Mouse (Mus musculus) urinary bladder, adult 18-20 months (tissue): ENCODE data around the gene Pank2.
A peak's percentile ranks its signal among the peaks of the same experiment; 100 is the strongest.
"Not testable (repeated sequence)": the region's sequence is repeated elsewhere in the genome, so short reads cannot be mapped to it uniquely, and the experiment has no call there.

ENCODE experiments used
- DNase-seq, 2 experiments: peaks; one replicate each; pipeline ENCODE4 v3.0.0; 2022; ENCODE audit warnings: low spot score in 2 of 2, mixed read lengths in 2 of 2

The Pank2 gene

DNA sequence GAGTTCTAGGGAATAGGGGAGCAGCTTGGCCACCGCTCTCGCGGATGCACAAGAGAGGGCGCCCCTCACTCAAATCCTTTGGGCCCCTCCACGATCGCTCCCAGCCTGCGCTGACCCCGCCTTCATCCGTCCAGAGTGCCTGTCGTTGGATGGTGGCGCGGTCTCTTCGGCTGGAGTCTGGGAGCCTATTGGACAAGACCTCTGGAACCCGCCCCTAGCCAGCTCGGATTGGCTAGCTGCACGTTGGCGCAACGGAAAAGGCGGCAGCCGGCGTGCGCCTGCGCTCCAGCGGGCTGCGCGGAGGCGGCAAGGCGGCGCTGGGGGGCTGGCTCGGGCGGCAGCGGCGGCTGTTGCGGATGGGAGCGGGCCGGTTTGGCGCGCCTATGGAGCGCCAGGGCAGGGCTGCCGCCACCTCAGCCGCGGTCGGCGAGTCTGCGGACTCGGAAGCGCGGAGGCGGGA lies at the start of gene Pank2:
Pank2 (plus strand) TSS at position 283 of the 460 bp plus-strand sequence.
- peak; percentile 89 to 96 for DNase-seq

GRCm38 (mm10) chr2:131213773-131214172 lies 48.5 kb upstream of the Pank2 start:
- DNase-seq = no peak

DNA sequence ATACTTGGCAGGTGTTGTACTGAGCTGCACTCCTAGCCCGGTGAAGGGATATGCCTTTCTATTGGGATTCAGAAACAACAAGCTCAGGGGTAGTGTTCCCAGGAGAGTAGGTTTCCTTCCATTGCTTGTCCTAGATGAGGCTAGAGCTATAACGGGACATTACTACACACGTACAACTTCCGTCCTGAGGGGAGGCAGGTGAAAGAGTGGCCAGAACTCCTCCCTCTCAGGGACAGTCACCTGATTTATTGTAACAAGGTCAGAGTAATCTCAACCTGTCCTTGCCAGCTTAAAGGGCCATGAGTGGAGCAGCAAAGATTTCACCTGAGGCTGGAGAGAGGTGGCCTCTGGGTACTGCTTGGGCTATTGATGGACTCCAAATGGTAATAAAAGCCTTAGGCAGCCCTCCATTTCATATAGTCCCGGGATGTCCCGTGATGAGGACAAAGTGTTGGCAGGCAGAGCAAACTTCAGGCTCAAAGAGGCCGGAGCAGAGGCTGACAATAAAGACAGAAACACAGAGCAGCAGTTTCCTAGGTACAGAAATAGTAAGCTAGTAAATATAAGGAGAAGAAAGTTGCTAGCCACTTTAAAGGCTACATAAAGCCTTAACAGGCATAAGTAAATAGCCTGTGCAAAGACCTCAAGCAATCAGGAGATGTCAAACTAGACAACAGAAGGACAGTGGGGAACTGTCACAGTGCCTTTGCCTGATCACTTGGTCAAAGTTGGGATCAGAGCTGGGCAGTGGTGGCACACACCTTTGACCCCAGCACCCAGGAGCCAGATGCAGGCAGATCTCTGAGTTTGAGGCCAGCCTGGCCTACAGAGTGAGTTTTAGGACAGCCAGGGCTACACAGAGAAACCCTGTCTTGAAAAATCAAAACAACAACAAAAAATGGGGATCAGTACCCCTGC lies 46.1 kb upstream of the Pank2 start:
- no peak for DNase-seq

DNA sequence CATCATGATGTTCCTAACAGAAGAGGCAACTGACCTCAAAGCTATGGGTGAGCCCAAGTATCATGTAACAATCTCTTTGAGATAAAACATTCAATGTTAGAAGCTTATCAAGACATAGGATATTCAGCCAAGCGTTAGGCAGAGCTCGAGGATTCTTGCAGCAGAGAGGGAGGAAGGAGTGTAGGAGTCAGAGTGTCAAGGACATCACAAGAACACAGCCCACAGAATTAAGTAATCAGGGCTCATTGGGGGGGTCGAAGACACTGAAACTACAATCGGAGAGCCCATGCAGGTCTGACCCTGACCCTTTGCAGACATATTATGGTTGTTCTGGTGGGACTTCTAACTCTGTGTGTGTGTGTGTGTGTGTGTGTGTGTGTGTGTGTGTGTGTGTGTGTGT lies 42.3 kb upstream of the Pank2 start:
- DNase-seq = no peak

DNA sequence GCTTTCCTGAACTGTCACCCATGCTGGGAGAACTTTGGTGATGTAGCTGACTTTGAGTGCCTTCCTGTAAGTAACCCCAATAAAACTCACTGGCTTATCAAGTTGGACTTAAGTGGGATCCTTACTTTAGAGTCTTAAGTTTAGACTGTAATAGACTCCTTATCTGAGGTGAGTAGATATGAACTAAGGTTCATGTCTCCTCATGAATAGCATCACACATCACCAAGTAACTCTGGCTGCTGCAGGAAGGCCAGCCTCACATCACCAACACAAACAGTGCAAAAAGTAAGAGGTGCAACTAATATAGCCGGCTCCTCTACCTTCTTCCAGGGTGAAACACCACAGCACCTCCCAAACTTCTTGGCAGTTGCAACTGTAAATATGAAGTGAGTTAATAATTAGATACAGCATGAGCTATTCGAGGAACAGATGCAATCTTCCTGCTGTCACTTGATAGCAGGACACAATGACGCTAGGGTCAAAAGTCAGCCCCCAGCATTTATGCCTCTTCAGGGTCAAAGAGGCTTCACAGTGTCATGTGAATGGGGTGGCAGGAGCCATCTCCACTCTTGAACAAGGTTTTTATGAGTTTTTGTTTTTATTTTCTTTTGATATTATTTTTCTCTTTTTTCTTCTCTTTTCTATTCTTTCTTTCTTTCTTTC lies 40.3 kb upstream of the Pank2 start:
- DNase-seq = no peak

DNA sequence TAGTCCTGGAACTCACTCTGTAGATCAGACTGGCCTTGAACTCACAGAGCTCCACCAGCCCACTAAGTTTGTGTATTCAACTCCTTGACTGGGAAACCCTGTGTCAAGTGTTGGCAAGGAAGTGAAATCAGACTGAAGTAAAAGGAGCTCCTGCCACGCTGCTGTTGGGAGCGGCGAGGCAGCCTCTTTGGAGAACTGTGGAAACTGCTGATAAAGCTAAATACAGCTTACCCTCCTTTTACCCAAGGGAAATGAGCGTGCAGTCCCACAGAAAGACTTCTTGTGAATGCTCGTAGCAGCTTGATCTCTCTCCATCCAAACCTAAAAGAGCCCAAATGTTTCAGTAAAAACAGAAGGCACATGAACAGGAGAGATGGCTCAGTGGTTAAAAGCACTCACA lies 39.7 kb upstream of the Pank2 start:
- no peak for DNase-seq

GRCm38 (mm10) chr2:131223569-131223968 lies 38.7 kb upstream of the Pank2 start:
- DNase-seq = no peak

- DNase-seq = no peak
Observed at GRCm38 (mm10) chr2:131225178-131225577, 37.1 kb upstream of the Pank2 start.

DNA sequence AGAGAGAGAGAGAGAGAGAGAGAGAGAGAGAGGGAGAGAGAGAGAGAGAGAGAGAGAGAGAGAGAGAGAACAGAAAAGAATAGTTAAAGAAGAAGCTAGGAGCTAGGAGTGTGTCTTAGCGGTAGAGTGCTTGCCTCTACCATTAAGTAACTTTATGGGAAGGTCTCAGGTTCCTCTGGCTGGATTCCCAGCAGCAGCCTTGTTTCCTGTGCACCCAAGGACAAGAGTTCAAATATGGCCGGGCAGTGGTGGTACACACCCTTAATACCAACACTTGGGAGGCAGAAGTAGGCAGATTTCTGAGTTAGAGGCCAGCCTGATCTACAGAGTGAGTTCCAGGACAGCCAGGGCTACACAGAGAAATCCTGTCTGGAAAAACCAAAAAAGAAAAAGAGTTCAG lies 35.6 kb upstream of the Pank2 start:
- not testable (repeated sequence) for DNase-seq

- DNase-seq = no peak
Observed at GRCm38 (mm10) chr2:131227243-131227642, 35.1 kb upstream of the Pank2 start.

DNA sequence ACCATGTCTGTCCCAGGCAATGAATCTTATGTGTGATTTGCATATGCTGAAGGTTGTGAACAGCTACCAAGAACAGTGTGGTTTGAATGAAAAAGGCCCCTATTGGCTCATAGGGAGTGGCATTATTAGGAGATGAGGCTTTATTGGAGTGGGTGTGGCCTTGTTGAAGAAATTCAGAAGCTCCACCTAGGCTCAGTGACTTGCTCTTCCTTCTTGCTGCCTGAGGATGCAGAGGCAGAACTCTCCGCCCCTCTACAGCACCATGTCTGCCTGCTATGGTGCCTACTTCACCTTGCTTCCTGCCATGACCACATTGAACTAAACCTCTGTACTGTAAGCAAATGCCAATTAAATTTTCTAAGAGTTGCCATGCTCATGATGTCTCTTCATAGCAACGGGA lies 29.7 kb upstream of the Pank2 start:
- DNase-seq = no peak

DNA sequence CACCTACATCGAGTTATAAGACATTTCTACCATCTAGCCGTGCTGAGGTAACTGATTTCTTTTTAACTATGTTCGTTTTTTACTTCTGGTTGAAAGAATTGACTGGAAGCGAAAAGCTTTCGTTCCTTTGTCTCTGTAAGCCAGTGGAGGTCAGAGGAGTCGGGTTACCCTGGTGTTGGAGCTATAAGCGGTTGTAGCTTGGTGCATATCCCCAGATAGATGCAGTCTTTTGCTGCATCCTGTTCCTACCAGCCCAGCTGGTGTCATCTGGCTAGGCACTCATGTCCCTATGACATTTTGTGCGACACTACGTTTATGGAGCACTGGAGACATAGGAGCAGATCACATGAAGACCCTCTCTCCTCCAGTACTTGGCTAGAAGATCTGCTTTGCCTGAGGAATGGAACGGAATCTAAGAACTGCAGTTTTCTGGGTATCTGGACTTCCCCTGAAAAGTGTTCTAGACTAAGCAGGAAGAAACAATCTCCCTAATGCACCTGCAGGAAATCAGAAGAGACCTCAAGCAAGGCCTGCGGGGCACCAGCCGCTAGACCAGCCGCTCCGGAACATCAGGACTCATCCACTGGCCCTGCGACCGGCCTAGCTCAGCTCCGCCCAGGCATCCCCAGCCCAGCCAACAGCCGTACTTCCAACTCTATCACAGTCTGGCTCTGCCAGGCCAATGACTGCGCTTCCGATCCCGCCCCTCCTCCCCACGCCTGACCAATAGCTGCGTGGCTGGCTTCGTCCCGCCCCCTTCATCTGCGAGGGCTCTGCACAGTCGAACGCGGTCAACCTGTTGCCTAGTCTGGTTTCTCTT lies 28.8 kb upstream of the Pank2 start, which contains the start of gene Mavs:
Mavs (plus strand) TSS at position 757 of the 820 bp plus-strand sequence.
- peak; percentile 89 to 96 for DNase-seq

GRCm38 (mm10) chr2:131234127-131234650 lies 28.1 kb upstream of the Pank2 start:
- DNase-seq = no peak

DNA sequence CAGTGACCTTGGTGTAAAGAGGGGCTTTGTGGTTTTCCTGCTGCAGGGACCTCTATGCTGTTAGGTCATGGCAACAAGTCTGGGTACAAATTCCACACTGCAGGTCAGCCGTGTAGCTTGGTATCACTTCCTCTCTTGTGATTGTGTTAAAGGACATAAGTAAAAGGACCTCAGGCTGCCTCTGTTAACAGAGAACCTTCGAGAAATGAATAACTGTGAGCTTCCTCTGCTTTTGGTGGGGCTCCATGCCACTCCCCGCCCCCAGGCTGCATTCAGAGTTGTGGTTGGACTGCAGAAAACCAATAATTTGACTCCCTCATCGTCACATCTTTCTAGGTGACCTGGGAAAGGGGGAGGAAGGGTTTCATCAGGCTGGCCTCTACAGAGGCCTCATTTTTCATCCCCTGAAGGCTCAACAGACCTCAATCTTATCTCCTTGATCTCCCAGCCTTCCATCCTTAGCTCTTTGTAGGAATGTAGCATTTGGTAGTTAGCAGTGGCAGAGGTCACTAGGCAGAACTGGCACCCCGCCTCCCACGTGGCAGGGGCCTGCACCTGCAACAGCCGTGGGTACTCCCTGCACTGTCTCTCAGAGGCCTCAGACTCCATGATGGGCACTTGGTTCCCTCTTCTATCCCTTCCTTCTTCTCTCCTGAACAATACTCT lies 27.2 kb upstream of the Pank2 start:
- no peak for DNase-seq

DNA sequence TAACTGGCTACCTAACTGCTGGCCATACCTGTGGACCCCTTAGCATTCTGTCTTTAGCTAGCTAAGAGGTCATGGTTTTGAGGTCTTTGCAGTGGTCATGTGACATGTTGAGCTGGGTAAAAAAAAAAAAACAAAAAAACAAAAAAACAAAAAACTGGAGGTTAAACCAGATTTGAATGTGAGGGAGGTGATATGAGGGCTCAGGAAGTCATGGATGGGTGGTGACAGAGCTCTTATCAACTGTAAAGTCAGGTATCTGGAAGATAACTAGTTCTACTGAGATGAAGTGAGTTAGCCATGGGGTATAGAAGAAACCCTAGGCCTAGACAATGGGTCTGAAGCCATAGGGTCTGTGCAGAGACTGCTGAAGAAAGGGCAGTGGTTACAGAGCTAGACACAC lies 20.1 kb upstream of the Pank2 start:
- no peak for DNase-seq

GRCm38 (mm10) chr2:131242929-131243328 lies 19.4 kb upstream of the Pank2 start:
- no peak for DNase-seq

DNA sequence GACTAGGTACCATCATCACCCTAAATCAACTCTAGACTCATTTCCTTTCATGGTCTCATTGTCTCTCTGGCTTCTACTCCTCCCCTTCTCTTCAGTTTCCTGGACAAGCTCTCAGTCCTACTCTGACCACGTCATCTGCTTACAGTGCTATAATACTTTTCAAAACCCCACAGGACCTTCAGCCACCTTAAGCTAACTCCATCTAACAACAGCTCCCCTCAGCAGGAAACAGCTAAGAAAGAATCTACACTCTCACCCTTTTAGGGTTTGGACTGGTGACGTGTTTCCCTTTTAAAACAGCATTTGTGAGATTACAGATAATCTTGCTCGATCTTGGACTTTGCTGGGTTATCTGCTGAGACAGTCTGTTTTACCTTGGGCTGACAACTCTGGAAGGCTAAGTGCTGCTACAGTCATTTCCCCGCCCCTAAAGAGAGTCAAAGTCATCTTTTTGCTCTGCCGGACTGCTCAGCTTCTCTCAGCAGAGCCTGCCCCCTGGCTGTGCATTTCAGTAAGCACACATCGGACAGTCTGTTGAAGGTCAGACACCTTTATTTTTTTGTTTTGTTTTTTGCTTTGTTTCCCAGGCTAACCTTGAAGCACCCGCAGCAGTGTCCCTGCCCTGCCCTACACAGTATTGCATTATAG lies 8.5 kb upstream of the Pank2 start:
- DNase-seq = peak; percentile 34 to 41

- no peak for DNase-seq
Observed at GRCm38 (mm10) chr2:131254329-131254713, 8.0 kb upstream of the Pank2 start.

- no peak for DNase-seq
Observed at GRCm38 (mm10) chr2:131255738-131256137, 6.6 kb upstream of the Pank2 start.

- no peak for DNase-seq
Observed at GRCm38 (mm10) chr2:131258693-131259092, 3.6 kb upstream of the Pank2 start.
